Mouse (Mus musculus) liver, embryonic 12.5 days (tissue): ENCODE data around the gene Fam19a5. TPM values are rescaled to one million over a fixed set of nuclear protein-coding genes. Genes with fewer than 3 reads are reported as not detected.

Source experiments
- ATAC-seq: fragments of 200-750 bp; cut with Nextera tagmentation; 2 replicates; pipeline ENCODE4 v1.8.0; 2017; ENCODE audit warnings: moderate number of reproducible peaks, mild to moderate bottlenecking, moderate library complexity
- H3K27ac ChIP-seq: fragments of 300-500 bp; sonication (generic); 2 replicates; pipeline ENCODE4 v1.5.1; 2016; ENCODE audit warnings: mild to moderate bottlenecking
- H3K27me3 ChIP-seq: fragments of 300-500 bp; sonication (generic); replicated peaks from 2 replicates; pipeline ENCODE4 v1.6.1; 2016; ENCODE audit warnings: mild to moderate bottlenecking, moderate library complexity
- H3K36me3 ChIP-seq: fragments of 300-500 bp; sonication (generic); 2 replicates; pipeline ENCODE4 v1.6.1; 2016; ENCODE audit warnings: mild to moderate bottlenecking, moderate library complexity
- H3K4me1 ChIP-seq: fragments of 300-500 bp; sonication (generic); 2 replicates; pipeline ENCODE4 v1.6.1; 2016
- H3K4me2 ChIP-seq: fragments of 300-500 bp; sonication (generic); 2 replicates; pipeline ENCODE4 v1.6.1; 2016; ENCODE audit warnings: mild to moderate bottlenecking, moderate library complexity
- H3K4me3 ChIP-seq: fragments of 300-500 bp; sonication (generic); 2 replicates; pipeline ENCODE4 v1.5.1; 2016; ENCODE audit warnings: mild to moderate bottlenecking, moderate library complexity
- H3K9ac ChIP-seq: fragments of 300-500 bp; sonication (generic); 2 replicates; pipeline ENCODE4 v1.6.1; 2016; ENCODE audit warnings: mild to moderate bottlenecking, moderate library complexity
- H3K9me3 ChIP-seq: fragments of 300-500 bp; sonication (generic); replicated peaks from 2 replicates; pipeline ENCODE4 v1.6.1; 2016; ENCODE audit warnings: mild to moderate bottlenecking, moderate library complexity
- WGBS: fragments of 180-500 bp; shearing (Covaris S2); methylation state at CpG from one replicate; pipeline ENCODE4 v1.1.7; 2016; ENCODE audit not compliant: insufficient replicate concordance; 5-methylcytosine and 5-hydroxymethylcytosine counted together
- polyA plus RNA-seq: library from polyadenylated mRNA; unstranded; fragments of >200 nt; fragmentation: Nextera tagmentation; extraction: Ambion mirVana; gene quantifications from 2 replicates; pipeline ENCODE4 v1.2.1, GENCODE M21; 2016

Fam19a5 gene
- 0.14 TPM in 2 replicates for polyA plus RNA-seq

- H3K9ac ChIP-seq: no peak within 1 kb of the TSS
- no peak within 1 kb of the TSS for H3K27ac ChIP-seq
- no peak for ATAC-seq
- H3K4me3 ChIP-seq: peak within 1 kb of the TSS; percentile 33
- WGBS: 2% methylated on average over 34 of the region's 67 CpGs
- no peaks in the 10 kb centered on the region for H3K9me3 ChIP-seq
- peak within 1 kb of the TSS; percentile 57 for H3K4me2 ChIP-seq
- H3K4me1 ChIP-seq: no peaks in the 10 kb centered on the region
- peaks cover 69% of the 10 kb centered on the region for H3K27me3 ChIP-seq
- no peaks in the 10 kb centered on the region for H3K36me3 ChIP-seq
These were observed at the start of gene Fam19a5 for GRCm38 (mm10) chr15:87543599-87544338. Fam19a5 (plus strand) TSS chr15:87544299.

- H3K4me2 ChIP-seq: no peak overlapping the region
- 0 out of 2 replicates have a peak, but pooled peaks cover 22% of the 10 kb centered on the region for H3K9me3 ChIP-seq
- H3K27me3 ChIP-seq: no peaks in the 10 kb centered on the region
- H3K4me3 ChIP-seq: no peak overlapping the region
- H3K27ac ChIP-seq: no peak overlapping the region
- no peak for ATAC-seq
- 44% methylated on average over 3 of the region's 3 CpGs for WGBS
- no peaks in the 10 kb centered on the region for H3K36me3 ChIP-seq
- H3K4me1 ChIP-seq: no peaks in the 10 kb centered on the region
- H3K9ac ChIP-seq: no peak overlapping the region
These were observed 42.4 kb upstream of the Fam19a5 start for GRCm38 (mm10) chr15:87501737-87502136.

- ATAC-seq: no peak
- peaks cover 14% of the 10 kb centered on the region; the same call in 1 of the 2 replicates for H3K9me3 ChIP-seq
- WGBS: 29% methylated on average over 3 of the region's 3 CpGs
- H3K4me2 ChIP-seq: no peak overlapping the region
- H3K9ac ChIP-seq: no peak overlapping the region
- H3K4me1 ChIP-seq: no peaks in the 10 kb centered on the region
- no peak overlapping the region for H3K4me3 ChIP-seq
- H3K27ac ChIP-seq: no peak overlapping the region
- H3K36me3 ChIP-seq: no peaks in the 10 kb centered on the region
- no peaks in the 10 kb centered on the region for H3K27me3 ChIP-seq
These were observed 36.8 kb upstream of the Fam19a5 start for GRCm38 (mm10) chr15:87507349-87507748.

- Histone ChIP-seq H3K4me2 (no peak overlapping the region), H3K9me3 (peaks cover 2% of the 10 kb centered on the region; the same call in 1 of the 2 replicates), H3K4me3 (no peak overlapping the region), H3K36me3 (no peaks in the 10 kb centered on the region), H3K27me3 (no peaks in the 10 kb centered on the region), H3K9ac (no peak overlapping the region), H3K4me1 (no peaks in the 10 kb centered on the region), H3K27ac (no peak overlapping the region)
- 81% methylated on average over 4 of the region's 4 CpGs for WGBS
- no peak for ATAC-seq
These were observed 33.2 kb upstream of the Fam19a5 start for GRCm38 (mm10) chr15:87510886-87511285.

GRCm38 (mm10) chr15:87518161-87518560 lies 25.9 kb upstream of the Fam19a5 start:
- Histone ChIP-seq H3K4me1 (no peaks in the 10 kb centered on the region), H3K9me3 (peaks cover 4% of the 10 kb centered on the region; the same call in 1 of the 2 replicates), H3K4me3 (no peak overlapping the region), H3K27me3 (no peaks in the 10 kb centered on the region), H3K27ac (no peak overlapping the region), H3K4me2 (no peak overlapping the region), H3K36me3 (no peaks in the 10 kb centered on the region), H3K9ac (no peak overlapping the region)
- ATAC-seq: no peak

GRCm38 (mm10) chr15:87529271-87529670 lies 14.8 kb upstream of the Fam19a5 start:
- H3K27ac ChIP-seq: no peak overlapping the region
- no peaks in the 10 kb centered on the region for H3K36me3 ChIP-seq
- no peak overlapping the region for H3K4me3 ChIP-seq
- 71% methylated on average over 4 of the region's 4 CpGs for WGBS
- no peaks in the 10 kb centered on the region for H3K27me3 ChIP-seq
- no peak overlapping the region for H3K9ac ChIP-seq
- no peaks in the 10 kb centered on the region for H3K4me1 ChIP-seq
- H3K9me3 ChIP-seq: peaks cover 5% of the 10 kb centered on the region; the same call in 1 of the 2 replicates
- ATAC-seq: no peak
- H3K4me2 ChIP-seq: no peak overlapping the region

GRCm38 (mm10) chr15:87541656-87542055 lies 2.4 kb upstream of the Fam19a5 start:
- H3K4me3 ChIP-seq: no peak overlapping the region
- H3K27me3 ChIP-seq: peaks cover 52% of the 10 kb centered on the region
- no peak overlapping the region for H3K27ac ChIP-seq
- ATAC-seq: no peak
- H3K4me2 ChIP-seq: no peak overlapping the region
- 38% methylated on average over 1 of the region's 1 CpGs for WGBS
- no peaks in the 10 kb centered on the region for H3K9me3 ChIP-seq
- H3K9ac ChIP-seq: no peak overlapping the region
- H3K36me3 ChIP-seq: no peaks in the 10 kb centered on the region
- H3K4me1 ChIP-seq: no peaks in the 10 kb centered on the region

- Histone ChIP-seq H3K27ac (no peak overlapping the region), H3K9ac (no peak overlapping the region), H3K4me2 (peak overlapping the region; percentile 57), H3K4me3 (peak overlapping the region; percentile 33), H3K4me1 (no peaks in the 10 kb centered on the region), H3K27me3 (peaks cover 77% of the 10 kb centered on the region), H3K9me3 (no peaks in the 10 kb centered on the region), H3K36me3 (no peaks in the 10 kb centered on the region)
- 1% methylated on average over 77 of the region's 84 CpGs for WGBS
- ATAC-seq: peak; percentile 62; the same call in 1 of the 2 replicates
These were observed 466 bp downstream of the Fam19a5 start for GRCm38 (mm10) chr15:87544401-87545129.

GRCm38 (mm10) chr15:87545130-87545642 lies 1.1 kb downstream of the Fam19a5 start:
- Histone ChIP-seq H3K4me2 (peak overlapping the region; percentile 57), H3K36me3 (no peaks in the 10 kb centered on the region), H3K9ac (no peak overlapping the region), H3K9me3 (no peaks in the 10 kb centered on the region), H3K27me3 (peaks cover 82% of the 10 kb centered on the region), H3K4me1 (no peaks in the 10 kb centered on the region), H3K27ac (no peak overlapping the region), H3K4me3 (no peak overlapping the region)
- WGBS: 13% methylated on average over 18 of the region's 18 CpGs
- no peak for ATAC-seq

GRCm38 (mm10) chr15:87545731-87546360 lies 1.7 kb downstream of the Fam19a5 start:
- Histone ChIP-seq H3K4me2 (no peak overlapping the region), H3K9me3 (no peaks in the 10 kb centered on the region)
- no peak for ATAC-seq

GRCm38 (mm10) chr15:87547022-87547421 lies 2.9 kb downstream of the Fam19a5 start:
- Histone ChIP-seq H3K27ac (no peak overlapping the region), H3K4me1 (no peaks in the 10 kb centered on the region), H3K9me3 (no peaks in the 10 kb centered on the region), H3K36me3 (no peaks in the 10 kb centered on the region), H3K4me2 (no peak overlapping the region), H3K27me3 (peaks cover 80% of the 10 kb centered on the region), H3K9ac (no peak overlapping the region), H3K4me3 (no peak overlapping the region)
- ATAC-seq: no peak
- 48% methylated on average over 5 of the region's 5 CpGs for WGBS

More at GRCm38 (mm10) chr15:87545731-87546360, 1.7 kb downstream of the Fam19a5 start:
- Histone ChIP-seq H3K27me3 (peaks cover 80% of the 10 kb centered on the region), H3K36me3 (no peaks in the 10 kb centered on the region), H3K4me1 (no peaks in the 10 kb centered on the region), H3K9ac (no peak overlapping the region), H3K4me3 (no peak overlapping the region), H3K27ac (no peak overlapping the region)
- WGBS: 29% methylated on average over 8 of the region's 8 CpGs

- no peak overlapping the region for H3K27ac ChIP-seq
- no peak overlapping the region for H3K9ac ChIP-seq
- no peaks in the 10 kb centered on the region for H3K36me3 ChIP-seq
- H3K4me2 ChIP-seq: no peak overlapping the region
- WGBS: 69% methylated on average over 4 of the region's 4 CpGs
- H3K4me3 ChIP-seq: no peak overlapping the region
- H3K9me3 ChIP-seq: no peaks in the 10 kb centered on the region
- H3K4me1 ChIP-seq: no peaks in the 10 kb centered on the region
- H3K27me3 ChIP-seq: peaks cover 53% of the 10 kb centered on the region
- ATAC-seq: no peak
These were observed 5.6 kb downstream of the Fam19a5 start for GRCm38 (mm10) chr15:87549724-87550123.
